Mouse (Mus musculus) G1E (cell line): ENCODE data around the gene Dnah7a.

Source experiments
- CTCF ChIP-seq: IDR thresholded peaks from 2 replicates; pipeline ENCODE4 v1.5.1; 2012; ENCODE audit warnings: low read depth, low read length, inconsistent platforms, mixed read lengths
- GATA2 ChIP-seq: IDR thresholded peaks from 2 replicates; pipeline ENCODE4 v1.6.1; 2012; ENCODE audit warnings: low read depth, low read length, inconsistent platforms, borderline replicate concordance
- POLR2AphosphoS5 ChIP-seq: IDR thresholded peaks from 2 replicates; pipeline ENCODE4 v1.6.1; 2012; ENCODE audit warnings: low read depth, low read length, inconsistent platforms; ENCODE audit not compliant: insufficient replicate concordance
- TAL1 ChIP-seq: conservative IDR thresholded peaks from 2 replicates; pipeline ENCODE4 v1.6.1; 2012; ENCODE audit warnings: low read depth, low read length, inconsistent platforms, mixed read lengths

DNA sequence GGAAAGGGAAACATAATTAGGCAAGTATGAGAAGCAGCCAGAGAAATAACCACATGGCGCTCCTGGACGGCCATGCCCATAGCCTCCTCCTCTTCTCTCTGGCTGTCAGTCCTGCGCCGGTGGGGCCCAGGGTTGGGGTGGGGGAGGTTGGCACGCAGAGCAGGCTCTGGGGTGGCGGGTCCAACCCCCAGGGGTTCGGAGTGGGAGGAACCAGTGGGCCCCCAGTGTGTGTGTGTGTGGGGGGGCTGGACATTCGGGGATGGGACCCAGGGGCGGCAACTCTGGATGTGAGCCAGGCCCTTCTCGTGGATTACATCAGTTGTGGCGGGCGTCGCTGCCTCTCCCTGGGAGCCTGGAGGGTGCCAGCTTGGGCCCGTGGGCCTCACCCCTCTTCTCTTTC, 317.8 kb downstream of the Dnah7a start:
- TF ChIP-seq CTCF (no peak), GATA2 (no peak), TAL1 (no peak), POLR2AphosphoS5 (no peak)
